Mouse (Mus musculus): ENCODE results near the gene Mdm2.

DNA sequence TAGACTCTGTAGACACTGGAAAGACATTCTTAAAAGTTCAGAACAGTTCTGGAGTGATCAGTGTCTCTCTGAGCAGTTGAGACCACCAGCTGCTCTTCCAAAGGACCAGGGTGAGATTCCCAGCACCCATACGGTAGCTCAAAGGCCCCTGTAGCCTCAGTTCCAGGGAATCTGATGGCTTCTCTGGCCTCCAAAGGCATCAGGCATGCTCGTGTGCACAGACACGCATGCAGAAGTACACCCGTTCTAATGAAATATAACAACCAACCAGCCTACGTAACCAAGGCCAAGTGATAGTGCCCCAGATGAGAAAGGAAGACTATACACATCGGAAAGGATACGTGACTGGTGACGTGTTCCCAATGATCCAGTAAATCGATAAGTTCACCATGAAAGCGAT lies 29.6 kb upstream of the Mdm2 start:
- TF ChIP-seq CTCF (IDR thresholded peaks at IDR 0.05; ENCODE audit: extremely low read depth, insufficient read length, insufficient replicate concordance, low read depth, low read length) (no peak), POLR2A (IDR thresholded peaks at IDR 0.05; ENCODE audit: low read depth, low read length) (no peak)
